In the genomic region with DNA sequence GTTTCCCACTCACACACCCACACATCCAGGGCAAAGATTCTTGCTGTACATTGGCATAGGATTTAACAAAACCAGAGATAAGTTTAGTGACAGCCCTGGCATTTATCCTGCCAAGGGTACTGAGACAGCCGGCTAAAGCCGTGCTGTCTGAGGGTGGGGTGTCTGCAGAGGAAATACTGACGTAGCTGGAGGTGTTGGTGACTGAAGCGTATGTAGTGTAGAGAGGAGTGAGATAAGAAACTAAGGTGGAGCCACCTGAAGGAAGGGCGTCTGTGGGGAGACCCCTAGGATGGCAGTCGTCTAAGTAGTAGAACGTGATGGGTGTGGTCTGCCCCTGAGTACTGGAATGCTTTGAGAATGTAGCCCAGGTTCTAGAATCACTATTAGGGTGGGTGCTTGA, we compare ENCODE assay signal across 18 mouse cellular contexts. TPM values are rescaled to one million over a fixed set of nuclear protein-coding genes. Genes with fewer than 3 reads are reported as not detected.
A peak's percentile ranks its signal among the peaks of the same experiment; 100 is the strongest.
DNase-seq lines count a peak whose midpoint lies in the region; ATAC-seq and TF ChIP-seq lines count a peak whose summit lies in the region.
"Had no signal": no experiment of that assay in that cellular context is flagged by ENCODE, and none has a peak within 500 bp of the region (broad histone marks: within the 10 kb centered on the region; RNA-seq: fewer than 3 reads in every experiment).

No protein-coding gene starts in this region.

- H3K27me3 ChIP-seq in heart, embryonic 11.5 days (ENCODE audit: control insufficient read depth, insufficient read depth, low read length) = no peaks in the 10 kb centered on the region
- H3K27me3 ChIP-seq in liver, embryonic 14.5 days (ENCODE audit: control insufficient read depth, insufficient read depth, low read length) = no peaks in the 10 kb centered on the region
- H3K27me3 ChIP-seq in liver, embryonic 11.5 days (replicated peaks; ENCODE audit: control insufficient read depth, insufficient read depth, low read length) = no peaks in the 10 kb centered on the region
- H3K27me3 ChIP-seq: Patski had no signal

- no peak overlapping the region for H3K9ac ChIP-seq in heart, embryonic 11.5 days (ENCODE audit: low read depth, low read length)
- 0 out of 2 replicates have a peak overlapping the region, but pooled peaks have one; percentile 23 for H3K9ac ChIP-seq in liver, embryonic 14.5 days (replicated peaks)
- H3K9ac ChIP-seq in liver, embryonic 11.5 days (ENCODE audit: low read depth, low read length) = no peak overlapping the region
- H3K9ac ChIP-seq: lung, embryonic 15.5 days had no signal

- WGBS in heart, embryonic 11.5 days (ENCODE audit: insufficient replicate concordance) = 14% methylated on average over 7 of the region's 7 CpGs
- WGBS in liver, embryonic 14.5 days (ENCODE audit: insufficient replicate concordance) = 11% methylated on average over 7 of the region's 7 CpGs
- WGBS in liver, embryonic 11.5 days = 22% methylated on average over 7 of the region's 7 CpGs

- H3K9me3 ChIP-seq in heart, embryonic 11.5 days (replicated peaks; ENCODE audit: control insufficient read depth, low read length) = no peaks in the 10 kb centered on the region; the same call in 1 of the 2 replicates
- H3K9me3 ChIP-seq in liver, embryonic 14.5 days (ENCODE audit: control insufficient read depth, low read length) = no peaks in the 10 kb centered on the region
- H3K9me3 ChIP-seq in liver, embryonic 11.5 days (ENCODE audit: control insufficient read depth, low read length) = no peaks in the 10 kb centered on the region
- H3K9me3 ChIP-seq: lung, embryonic 15.5 days had no signal

- H3K27ac ChIP-seq in heart, embryonic 11.5 days (ENCODE audit: low read depth, low read length) = no peak overlapping the region
- H3K27ac ChIP-seq in liver, embryonic 14.5 days = no peak overlapping the region
- H3K27ac ChIP-seq in liver, embryonic 11.5 days (ENCODE audit: low read depth, low read length) = no peak overlapping the region; the same call in 1 of the 2 replicates
- H3K27ac ChIP-seq: lung, embryonic 15.5 days had no signal

- peaks cover 8% of the 10 kb centered on the region for H3K4me1 ChIP-seq in heart, embryonic 11.5 days (ENCODE audit: control insufficient read depth, insufficient read depth, low read length)
- peaks cover 19 to 24% of the 10 kb centered on the region in 2 experiments for H3K4me1 ChIP-seq in liver, embryonic 14.5 days (replicated peaks; ENCODE audit: control insufficient read depth in 2 of 2, insufficient read depth in 2 of 2, low read length in 1 of 2)
- H3K4me1 ChIP-seq in liver, embryonic 11.5 days (replicated peaks; ENCODE audit: control insufficient read depth, insufficient read depth, low read length) = peaks cover 21% of the 10 kb centered on the region

- no peak overlapping the region for H3K4me3 ChIP-seq in heart, embryonic 11.5 days (ENCODE audit: low read depth, low read length)
- no peak overlapping the region for H3K4me3 ChIP-seq in liver, embryonic 14.5 days (ENCODE audit: insufficient read depth in 1 of 2, low read depth in 2 of 2, low read length in 2 of 2)
- no peak overlapping the region for H3K4me3 ChIP-seq in liver, embryonic 11.5 days (ENCODE audit: low read depth, low read length)
- H3K4me3 ChIP-seq: erythroblast, embryonic 14.5 days; lung, embryonic 15.5 days had no signal

- H3K36me3 ChIP-seq in heart, embryonic 11.5 days (ENCODE audit: control insufficient read depth, insufficient read depth, low read length) = no peaks in the 10 kb centered on the region
- H3K36me3 ChIP-seq in liver, embryonic 14.5 days (replicated peaks; ENCODE audit: control insufficient read depth, insufficient read depth, low read depth) = no peaks in the 10 kb centered on the region
- H3K36me3 ChIP-seq in liver, embryonic 11.5 days (ENCODE audit: control insufficient read depth, insufficient read depth, low read length) = no peaks in the 10 kb centered on the region
- H3K36me3 ChIP-seq: lung, embryonic 15.5 days had no signal

- TF ChIP-seq EP300 in liver, embryonic 14.5 days (IDR thresholded peaks at IDR 0.05; ENCODE audit: low read depth) = no peak

- H3K4me2 ChIP-seq in heart, embryonic 11.5 days = no peak overlapping the region
- H3K4me2 ChIP-seq in liver, embryonic 14.5 days (ENCODE audit: low read depth) = no peak overlapping the region
- no peak overlapping the region for H3K4me2 ChIP-seq in liver, embryonic 11.5 days
- H3K4me2 ChIP-seq: lung, embryonic 15.5 days had no signal

- 0 out of 2 replicates have a peak, but pooled peaks have one; percentile 19 for ATAC-seq in heart, embryonic 11.5 days (replicated peaks; ENCODE audit: insufficient number of reproducible peaks, low FRiP score, low TSS enrichment)
- no peak for ATAC-seq in liver, embryonic 14.5 days (ENCODE audit: insufficient read depth)
- ATAC-seq in liver, embryonic 11.5 days (replicated peaks; ENCODE audit: low FRiP score) = no peak
- peak; percentile 46 for ATAC-seq in CD4-positive, CD25-positive, alpha-beta regulatory T cell, adult 4 months
- no peak for ATAC-seq in megakaryocyte-erythroid progenitor cell, adult 5-6 weeks (replicated peaks; ENCODE audit: low FRiP score, low TSS enrichment, poor library complexity, severe bottlenecking)
- ATAC-seq: Patski had no signal

- no peak for TF ChIP-seq CTCF in liver, embryonic 14.5 days (IDR thresholded peaks at IDR 0.05; ENCODE audit: low read depth)

- DNase-seq in heart, adult 18-20 months = no peak
- DNase-seq in liver, embryonic 14.5 days (ENCODE audit: low read depth in 3 of 3, low spot score in 3 of 3) = no peak
- DNase-seq in liver, embryonic 11.5 days (ENCODE audit: low spot score) = no peak
- DNase-seq in induced T-regulatory cell, adult 2 months (ENCODE audit: low read depth) = peak; percentile 75
- DNase-seq in spleen, postnatal 4 days (ENCODE audit: low spot score in 2 of 2) = no peak
- DNase-seq: adrenal gland, adult 8-10 months; cerebellum, adult 9-10 months; gastrocnemius, postnatal 14 days; heart, postnatal 4 days; kidney, adult 18-20 months; kidney, postnatal 36 days; thymus, postnatal 25 days had no signal

RNA-seq across cellular contexts. Expression of gene Klhdc4, which starts 23.1 kb away (rescaled TPM):
- 31.0 and 31.1 TPM in 2 replicates for polyA plus RNA-seq in heart, embryonic 11.5 days (2014; fragmentation: Nextera tagmentation; extraction: Ambion mirVana)
- total RNA-seq in heart, adult 18-20 months (2021) = 10 to 100 TPM; 12.0 to 13.7 TPM
- 9.7 and 17.0 TPM in 2 replicates for polyA plus RNA-seq in liver, embryonic 14.5 days (2012; rRNA removed)
- 15.6 and 18.2 TPM in 2 replicates for polyA plus RNA-seq in liver, embryonic 14.5 days (2014; fragmentation: Nextera tagmentation; extraction: Ambion mirVana)
- 52.8 and 54.0 TPM in 2 replicates for polyA plus RNA-seq in liver, embryonic 11.5 days (2014; fragmentation: Nextera tagmentation; extraction: Ambion mirVana)
- polyA plus RNA-seq in CD4-positive, CD25-positive, alpha-beta regulatory T cell, adult 4 months (2017; shearing (Covaris generic)) = 10 to 100 TPM; 28.0 to 40.9 TPM
- 45.6 and 50.3 TPM in 2 replicates for total RNA-seq in megakaryocyte-erythroid progenitor cell, adult 5-6 weeks (2014; fragmentation: Nextera tagmentation)
- total RNA-seq in megakaryocyte-erythroid progenitor cell, adult 5-6 weeks (2017) = 36.1 and 42.6 TPM in 2 replicates

RNA-seq across cellular contexts. Expression of gene Slc7a5, which starts 55.0 kb away (rescaled TPM):
- polyA plus RNA-seq in heart, embryonic 11.5 days (2014; fragmentation: Nextera tagmentation; extraction: Ambion mirVana) = 17.0 and 18.4 TPM in 2 replicates
- 1 to 10 TPM; 4.1 to 4.8 TPM for total RNA-seq in heart, adult 18-20 months (2021)
- 40.0 and 40.9 TPM in 2 replicates for polyA plus RNA-seq in liver, embryonic 14.5 days (2012; rRNA removed)
- 36.7 and 40.7 TPM in 2 replicates for polyA plus RNA-seq in liver, embryonic 14.5 days (2014; fragmentation: Nextera tagmentation; extraction: Ambion mirVana)
- polyA plus RNA-seq in liver, embryonic 11.5 days (2014; fragmentation: Nextera tagmentation; extraction: Ambion mirVana) = 58.2 and 61.5 TPM in 2 replicates
- 1 to 10 TPM; 1.8 to 3.3 TPM for polyA plus RNA-seq in CD4-positive, CD25-positive, alpha-beta regulatory T cell, adult 4 months (2017; shearing (Covaris generic))
- total RNA-seq in megakaryocyte-erythroid progenitor cell, adult 5-6 weeks (2014; fragmentation: Nextera tagmentation) = 78.1 and 90.0 TPM in 2 replicates
- total RNA-seq in megakaryocyte-erythroid progenitor cell, adult 5-6 weeks (2017) = 23.6 and 43.1 TPM in 2 replicates

Comparison
In these comparisons a context has a peak if more than half of its experiments do, and no peak if none do; other contexts are left out.
1. ATAC-seq: peak in heart, embryonic 11.5 days (single experiment) and CD4-positive, CD25-positive, alpha-beta regulatory T cell, adult 4 months (single experiment); none in liver, embryonic 14.5 days (single experiment), liver, embryonic 11.5 days (single experiment) and megakaryocyte-erythroid progenitor cell, adult 5-6 weeks (single experiment).